Mouse (Mus musculus) cerebellum, adult 2 months (tissue): ENCODE data around the gene Bcl2l10.

Source experiments
- CTCF ChIP-seq: fragments of 200-500 bp; IDR thresholded peaks from 2 replicates; pipeline ENCODE4 v1.5.1; 2011; ENCODE audit warnings: low read depth, mild to moderate bottlenecking, control low read depth, low read length, moderate library complexity, borderline replicate concordance; ENCODE audit not compliant: insufficient read depth
- POLR2A ChIP-seq: fragments of 200-500 bp; IDR thresholded peaks from 2 replicates; pipeline ENCODE4 v1.6.1; 2011; ENCODE audit warnings: low read length, control low read depth, borderline replicate concordance; ENCODE audit not compliant: insufficient read depth

GRCm38 (mm10) chr9:75395971-75396370, 48.4 kb downstream of the Bcl2l10 start:
- TF ChIP-seq CTCF (no peak), POLR2A (no peak)
